Mouse (Mus musculus) embryonic facial prominence, embryonic 14.5 days (tissue): ENCODE measurements around the gene Ugt1a8. TPM values are rescaled to one million over a fixed set of nuclear protein-coding genes. Genes with fewer than 3 reads are reported as not detected.
"Not testable (repeated sequence)": the region's sequence is repeated elsewhere in the genome, so short reads cannot be mapped to it uniquely, and the experiment has no call there.

Source experiments
- ATAC-seq: fragments of 200-750 bp; cut with Nextera tagmentation; 2 replicates; pipeline ENCODE4 v1.8.0; 2017; ENCODE audit warnings: low read depth, moderate number of reproducible peaks, moderate TSS enrichment
- DNase-seq: peaks from one replicate; pipeline ENCODE4 v3.0.0-alpha.2; 2015; ENCODE audit warnings: low spot score
- H3K27ac ChIP-seq: fragments of 300-500 bp; sonication (generic); replicated peaks from 2 replicates; pipeline ENCODE4 v1.5.1; 2014; ENCODE audit warnings: low read depth, mild to moderate bottlenecking, low read length, moderate library complexity
- H3K27me3 ChIP-seq: fragments of 300-500 bp; sonication (generic); replicated peaks from 2 replicates; pipeline ENCODE4 v1.6.1; 2014; ENCODE audit warnings: low read length; ENCODE audit not compliant: control insufficient read depth, insufficient read depth
- H3K36me3 ChIP-seq: fragments of 300-500 bp; sonication (generic); 2 replicates; pipeline ENCODE4 v1.6.1; 2014; ENCODE audit warnings: low read length, mixed read lengths; ENCODE audit not compliant: control insufficient read depth, insufficient read depth
- H3K4me1 ChIP-seq: fragments of 300-500 bp; sonication (generic); 2 replicates; pipeline ENCODE4 v1.6.1; 2014; ENCODE audit warnings: antibody characterized with exemption, low read length; ENCODE audit not compliant: control insufficient read depth, insufficient read depth
- H3K4me2 ChIP-seq: fragments of 300-500 bp; sonication (generic); 2 replicates; pipeline ENCODE4 v1.6.1; 2014; ENCODE audit warnings: low read depth, mild to moderate bottlenecking, low read length, moderate library complexity, mixed read lengths
- H3K4me3 ChIP-seq: fragments of 300-500 bp; sonication (generic); 2 replicates; pipeline ENCODE4 v1.5.1; 2014; ENCODE audit warnings: low read depth, mild to moderate bottlenecking, low read length
- H3K9ac ChIP-seq: fragments of 300-500 bp; sonication (generic); 2 replicates; pipeline ENCODE4 v1.6.1; 2014; ENCODE audit warnings: low read depth, mild to moderate bottlenecking, low read length, moderate library complexity, mixed read lengths
- H3K9me3 ChIP-seq: fragments of 300-500 bp; sonication (generic); 2 replicates; pipeline ENCODE4 v1.6.1; 2016; ENCODE audit warnings: low read length; ENCODE audit not compliant: control insufficient read depth
- WGBS: fragments of 180-500 bp; shearing (Covaris S2); extraction: QIAGEN DNeasy Blood & Tissue Kit; methylation state at CpG from one replicate; pipeline ENCODE4 v1.1.7; 2014; 5-methylcytosine and 5-hydroxymethylcytosine counted together
- polyA plus RNA-seq: library from polyadenylated mRNA; unstranded; fragments of >200 nt; fragmentation: Nextera tagmentation; extraction: Ambion mirVana; gene quantifications from 2 replicates; pipeline ENCODE4 v1.2.1, GENCODE M21; 2014

Gene Ugt1a8
- polyA plus RNA-seq, 1 experiment from 2014 or later: not detected

DNA sequence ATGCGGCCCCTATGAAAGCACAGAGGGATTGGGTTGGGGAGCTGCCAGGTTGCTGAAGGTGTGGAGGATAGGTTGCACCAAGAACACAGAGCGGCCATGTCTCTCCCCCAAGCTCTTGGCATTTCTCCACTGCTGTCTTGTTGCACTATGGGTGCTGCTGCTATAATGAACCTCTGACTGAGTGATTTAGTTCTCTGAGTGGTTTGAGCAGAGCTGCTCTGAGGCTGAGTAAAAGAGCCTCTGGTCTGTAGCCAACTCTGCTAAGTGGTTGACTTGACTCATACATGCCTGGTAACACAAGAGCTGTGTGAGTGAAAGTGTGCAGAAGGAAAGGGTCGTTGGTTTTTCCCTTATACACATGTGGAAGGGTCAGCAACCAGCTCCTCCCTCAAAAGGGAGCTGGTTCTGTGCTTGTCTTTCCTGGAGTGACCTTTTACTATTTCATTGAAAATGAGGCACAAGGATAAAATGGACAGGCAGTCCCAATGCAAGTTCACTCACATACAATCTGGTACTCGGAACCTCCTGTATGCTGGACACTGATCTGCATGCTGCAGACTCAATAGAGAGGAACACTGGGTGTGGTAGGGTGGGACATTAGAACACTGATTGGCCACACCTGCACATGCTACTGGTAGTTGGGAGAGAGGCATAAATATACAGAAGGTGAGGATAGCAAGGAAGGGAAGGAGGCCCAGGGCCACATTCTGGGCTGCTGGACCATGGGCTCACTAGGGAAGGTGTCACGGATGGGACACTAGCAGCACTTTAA, 16.3 kb downstream of the Ugt1a8 start:
- 74% methylated on average over 4 of the region's 5 CpGs for WGBS
- H3K9me3 ChIP-seq, H3K4me2 ChIP-seq, H3K27ac ChIP-seq, H3K27me3 ChIP-seq, H3K36me3 ChIP-seq, H3K9ac ChIP-seq, H3K4me3 ChIP-seq, H3K4me1 ChIP-seq, ATAC-seq, DNase-seq: not testable (repeated sequence)

DNA sequence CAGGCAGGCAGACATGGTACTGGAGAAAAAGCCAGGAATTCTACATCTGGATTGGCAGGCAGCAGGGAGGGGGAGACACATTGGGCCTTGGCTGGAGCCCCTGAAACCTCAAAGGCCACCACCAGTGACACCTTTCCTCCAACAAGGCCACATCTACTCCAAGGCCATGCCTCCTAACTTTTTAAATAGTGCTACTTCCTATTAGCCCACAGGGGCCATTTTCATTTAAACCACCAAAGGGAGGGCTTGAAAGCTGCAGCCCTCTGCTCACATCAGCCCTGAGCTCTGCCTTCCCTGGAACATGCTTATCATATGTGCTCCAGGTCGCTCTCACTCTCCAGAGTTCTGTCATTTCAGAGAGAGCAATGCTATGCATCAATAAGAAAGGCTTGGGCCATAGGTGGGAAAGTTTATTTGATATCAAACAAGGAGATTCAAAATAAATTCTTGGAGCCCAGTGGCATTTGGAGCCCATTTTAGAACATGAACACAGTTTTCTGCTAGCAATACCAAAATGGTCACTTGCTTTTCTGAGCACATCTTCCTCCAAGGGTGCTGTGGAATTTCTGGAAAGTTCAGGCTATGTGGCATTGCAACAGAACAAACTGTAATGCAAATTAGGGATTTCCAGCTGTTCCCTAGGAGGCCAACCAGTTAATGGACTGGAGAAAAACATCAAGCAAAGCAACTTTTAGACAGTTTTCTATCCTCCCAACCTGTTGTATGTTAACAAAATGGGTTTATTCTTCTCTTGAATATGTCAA, 17.2 kb downstream of the Ugt1a8 start:
- Histone ChIP-seq H3K27me3 (no peaks in the 10 kb centered on the region), H3K36me3 (no peaks in the 10 kb centered on the region), H3K4me2 (no peak overlapping the region), H3K9me3 (no peaks in the 10 kb centered on the region), H3K4me1 (no peaks in the 10 kb centered on the region), H3K9ac (no peak overlapping the region), H3K4me3 (no peak overlapping the region), H3K27ac (no peak overlapping the region)
- no peak for ATAC-seq
- no peak for DNase-seq
- 72% methylated on average over 1 of the region's 1 CpGs for WGBS

GRCm38 (mm10) chr1:88105656-88106055, 18.0 kb downstream of the Ugt1a8 start:
- H3K9me3 ChIP-seq: no peaks in the 10 kb centered on the region
- WGBS: 57% methylated on average over 2 of the region's 2 CpGs

DNA sequence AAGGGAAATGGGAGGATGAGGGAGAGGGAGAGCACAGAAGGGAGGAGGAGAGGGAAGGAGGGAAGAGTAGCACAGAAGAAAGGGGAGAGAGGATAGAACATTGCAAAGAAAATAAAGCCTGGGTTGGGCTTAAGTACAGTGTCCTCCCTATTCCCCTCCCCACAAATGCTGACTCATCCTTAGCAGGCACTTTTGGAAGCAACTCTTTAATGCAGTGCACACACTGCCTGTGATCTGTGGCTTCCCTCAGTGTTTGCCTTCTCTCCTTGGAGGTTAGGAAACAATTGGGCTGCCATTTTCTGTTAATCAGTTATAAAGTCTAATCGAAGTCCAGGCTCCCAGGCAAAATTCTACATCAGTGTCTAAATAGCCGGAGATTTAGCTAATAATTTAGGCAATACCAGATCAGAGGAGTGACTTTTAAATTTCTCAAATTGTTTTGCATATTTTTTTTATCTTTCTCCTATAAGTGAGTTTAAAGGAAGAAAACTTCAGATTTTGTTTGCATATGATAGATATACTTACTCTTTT, 21.5 kb downstream of the Ugt1a8 start:
- not testable (repeated sequence) for H3K4me1 ChIP-seq, H3K4me3 ChIP-seq, H3K27me3 ChIP-seq, DNase-seq, H3K9ac ChIP-seq, H3K36me3 ChIP-seq, H3K27ac ChIP-seq, H3K4me2 ChIP-seq, ATAC-seq
- WGBS: 83% methylated on average over 2 of the region's 2 CpGs
- 0 out of 2 replicates have a peak, but pooled peaks cover 10% of the 10 kb centered on the region for H3K9me3 ChIP-seq

More at GRCm38 (mm10) chr1:88105656-88106055, 18.0 kb downstream of the Ugt1a8 start:
- H3K4me2 ChIP-seq: no peak overlapping the region
- H3K4me3 ChIP-seq: no peak overlapping the region
- no peaks in the 10 kb centered on the region for H3K36me3 ChIP-seq
- H3K27me3 ChIP-seq: no peaks in the 10 kb centered on the region
- ATAC-seq (no peak), DNase-seq (no peak)
- H3K4me1 ChIP-seq: no peaks in the 10 kb centered on the region
- no peak overlapping the region for H3K27ac ChIP-seq
- H3K9ac ChIP-seq: no peak overlapping the region

GRCm38 (mm10) chr1:88109604-88110003, 22.0 kb downstream of the Ugt1a8 start:
- not testable (repeated sequence) for H3K4me3 ChIP-seq, H3K4me1 ChIP-seq, H3K36me3 ChIP-seq, DNase-seq, H3K4me2 ChIP-seq, ATAC-seq, H3K27me3 ChIP-seq, H3K27ac ChIP-seq, H3K9ac ChIP-seq
- 77% methylated on average over 2 of the region's 2 CpGs for WGBS
- H3K9me3 ChIP-seq: 0 out of 2 replicates have a peak, but pooled peaks cover 10% of the 10 kb centered on the region

DNA sequence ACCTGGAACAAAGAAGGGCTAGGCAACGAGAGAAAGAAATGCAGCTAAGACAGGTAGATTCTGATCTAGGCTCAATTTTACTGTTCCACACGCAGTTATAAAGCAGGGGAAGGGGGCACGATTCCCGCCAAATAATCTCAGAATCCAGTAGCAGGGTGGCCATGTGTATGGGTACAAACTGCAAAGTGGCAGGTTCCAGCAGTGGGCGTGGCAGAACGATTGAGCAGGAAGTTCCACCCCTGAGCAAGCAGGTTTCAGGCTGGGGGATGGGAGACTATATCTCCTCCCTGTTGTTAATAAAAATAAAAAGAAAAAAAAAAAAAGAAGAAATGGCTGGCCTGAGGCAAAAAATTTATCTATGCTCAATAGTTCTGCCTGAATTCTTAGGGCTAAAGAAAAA, 25.2 kb downstream of the Ugt1a8 start:
- H3K4me1 ChIP-seq, H3K27ac ChIP-seq, DNase-seq, ATAC-seq, H3K27me3 ChIP-seq, H3K36me3 ChIP-seq, H3K4me2 ChIP-seq, H3K9ac ChIP-seq, H3K4me3 ChIP-seq: not testable (repeated sequence)
- WGBS: 97% methylated on average over 6 of the region's 6 CpGs
- 0 out of 2 replicates have a peak, but pooled peaks cover 10% of the 10 kb centered on the region for H3K9me3 ChIP-seq

DNA sequence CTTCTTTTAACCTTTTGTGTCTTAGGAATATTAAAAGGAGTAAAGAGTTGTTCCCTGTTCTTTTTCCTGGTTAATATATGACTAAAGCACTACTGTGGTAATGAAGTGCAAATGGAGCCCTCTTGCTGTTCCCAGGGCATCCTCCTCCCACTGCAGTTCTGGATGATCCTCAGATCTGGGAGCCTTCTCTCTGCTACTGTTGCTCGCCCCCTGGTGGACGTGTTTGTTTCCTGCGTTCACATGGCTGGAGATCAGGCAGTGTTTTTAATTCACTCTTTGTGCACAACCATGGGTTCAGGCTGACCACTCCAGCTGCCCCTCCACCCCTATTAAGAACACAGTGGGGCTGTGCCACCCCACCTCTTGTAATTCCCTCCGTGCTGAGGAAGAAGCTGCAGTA, 32.9 kb downstream of the Ugt1a8 start:
- H3K4me3 ChIP-seq, H3K36me3 ChIP-seq, DNase-seq, H3K4me1 ChIP-seq, H3K27me3 ChIP-seq, H3K4me2 ChIP-seq, H3K9ac ChIP-seq, ATAC-seq, H3K27ac ChIP-seq, H3K9me3 ChIP-seq: not testable (repeated sequence)
- WGBS: 21% methylated on average over 4 of the region's 4 CpGs

DNA sequence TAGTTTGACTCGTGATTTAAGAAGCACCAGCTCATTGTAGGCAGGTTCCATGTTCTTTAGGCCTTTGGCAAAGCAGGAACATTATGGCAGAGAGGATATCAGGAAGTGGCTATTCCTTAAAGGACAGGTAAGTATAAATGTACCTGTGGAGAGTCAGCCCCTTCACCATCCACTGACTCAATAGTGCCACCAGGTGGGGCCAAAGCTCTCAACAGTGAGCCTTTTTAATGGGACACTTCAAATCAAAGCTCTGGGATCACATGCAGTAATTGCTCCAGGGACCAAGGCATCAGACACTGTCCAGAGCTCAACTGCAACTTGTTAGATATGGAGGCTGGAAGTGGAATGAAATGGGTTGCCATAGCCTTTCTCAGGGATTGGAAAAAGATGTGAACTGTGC, 33.9 kb downstream of the Ugt1a8 start:
- not testable (repeated sequence) for H3K4me1 ChIP-seq, H3K27ac ChIP-seq, H3K36me3 ChIP-seq, H3K27me3 ChIP-seq, DNase-seq, H3K4me3 ChIP-seq, H3K9ac ChIP-seq, H3K9me3 ChIP-seq, H3K4me2 ChIP-seq, ATAC-seq
- WGBS: no CpG with 5 or more reads among the region's 1 CpGs
